Mouse (Mus musculus) granulocyte monocyte progenitor cell, adult 5-6 weeks (primary cell): ENCODE measurements around the gene Mlx. TPM values are rescaled to one million over a fixed set of nuclear protein-coding genes. Genes with fewer than 3 reads are reported as not detected.
A peak's percentile ranks its signal among the peaks of the same experiment; 100 is the strongest.

Experiments
- ATAC-seq: replicated peaks from 2 replicates; pipeline ENCODE4 v1.8.0; 2016; ENCODE audit warnings: mild to moderate bottlenecking, moderate TSS enrichment, inconsistent platforms; ENCODE audit not compliant: poor library complexity, severe bottlenecking
- total RNA-seq, 2 experiments: library from RNA; stranded (forward) in 1 of 2; stranded (reverse) in 1 of 2; fragments of 200-712, 200-1000 nt in 1 of 2; fragments of >200 nt in 1 of 2; fragmentation: Nextera tagmentation in 1 of 2; gene quantifications; 2 replicates each; pipeline ENCODE4 v1.2.3; 2014 to 2017

Gene Mlx
- total RNA-seq, 2 experiments from 2014 or later: 81.6 to 82.4 TPM

GRCm38 (mm10) chr11:101131701-101132100 is 44.6 kb downstream of the Mlx start:
- ATAC-seq: no peak

GRCm38 (mm10) chr11:101133037-101133436 is 46.0 kb downstream of the Mlx start:
- ATAC-seq: no peak

DNA sequence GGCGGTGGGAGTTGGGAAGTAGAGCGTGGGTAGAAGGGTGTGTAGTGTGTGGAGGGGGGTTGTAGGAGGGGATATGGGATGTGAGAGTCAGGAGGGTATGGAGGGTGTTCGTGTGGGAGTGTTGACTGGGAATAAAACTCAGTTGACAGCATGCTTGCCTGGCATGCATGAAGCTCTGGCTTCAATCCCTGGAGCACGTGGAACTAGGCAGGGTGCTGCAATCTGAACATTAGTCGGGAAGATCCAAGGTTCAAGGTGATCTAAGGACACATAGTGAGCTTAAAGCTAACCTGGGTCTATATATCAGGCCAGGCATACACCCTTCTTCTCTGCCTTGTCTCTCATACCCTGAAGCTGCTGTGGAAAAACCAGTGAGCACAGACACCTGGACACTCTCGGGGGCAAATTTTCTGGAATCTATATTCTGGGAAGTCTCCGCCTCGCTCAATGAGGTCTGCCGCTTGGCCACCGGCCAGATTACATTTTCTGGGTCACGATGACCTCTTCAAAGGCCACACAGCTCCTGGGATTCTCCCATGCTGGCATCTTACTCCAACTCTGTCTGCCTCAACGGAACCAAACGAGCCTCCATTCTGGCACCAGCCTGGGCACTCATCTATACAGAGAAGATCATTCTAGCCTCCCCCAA is 47.3 kb downstream of the Mlx start:
- ATAC-seq: no peak

GRCm38 (mm10) chr11:101137000-101137399 is 49.9 kb downstream of the Mlx start:
- no peak for ATAC-seq

DNA sequence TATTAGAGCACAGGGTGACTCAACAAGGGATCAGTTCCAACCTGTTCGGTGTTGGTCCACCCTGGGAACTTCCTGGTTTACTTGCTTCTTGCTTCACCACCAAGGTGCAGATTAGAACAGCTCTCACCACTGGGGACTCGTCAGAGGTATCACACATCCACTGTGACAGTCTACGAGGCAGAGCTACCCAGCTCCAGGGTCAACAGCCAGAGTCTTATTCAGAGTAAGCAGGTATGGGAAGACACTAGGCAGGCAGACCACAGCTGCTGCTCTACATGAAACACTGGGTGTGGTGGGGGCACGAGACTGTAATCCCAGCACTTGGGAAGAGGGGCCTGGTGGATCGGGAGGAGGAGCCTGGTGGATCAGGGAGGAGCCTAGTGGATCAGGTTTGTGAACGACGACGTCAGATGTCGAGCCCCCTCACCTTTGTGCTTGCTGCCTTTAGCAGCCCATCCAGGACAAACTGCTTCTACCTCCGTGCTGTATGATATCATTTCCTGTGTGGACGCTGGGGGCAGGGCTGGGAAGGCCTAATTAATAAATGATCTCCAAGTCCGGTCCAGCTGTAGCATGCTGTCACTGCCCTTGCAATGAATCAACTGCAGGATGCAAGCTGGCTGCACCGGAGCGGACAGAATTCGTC is 51.6 kb downstream of the Mlx start:
- ATAC-seq: peak; percentile 53

DNA sequence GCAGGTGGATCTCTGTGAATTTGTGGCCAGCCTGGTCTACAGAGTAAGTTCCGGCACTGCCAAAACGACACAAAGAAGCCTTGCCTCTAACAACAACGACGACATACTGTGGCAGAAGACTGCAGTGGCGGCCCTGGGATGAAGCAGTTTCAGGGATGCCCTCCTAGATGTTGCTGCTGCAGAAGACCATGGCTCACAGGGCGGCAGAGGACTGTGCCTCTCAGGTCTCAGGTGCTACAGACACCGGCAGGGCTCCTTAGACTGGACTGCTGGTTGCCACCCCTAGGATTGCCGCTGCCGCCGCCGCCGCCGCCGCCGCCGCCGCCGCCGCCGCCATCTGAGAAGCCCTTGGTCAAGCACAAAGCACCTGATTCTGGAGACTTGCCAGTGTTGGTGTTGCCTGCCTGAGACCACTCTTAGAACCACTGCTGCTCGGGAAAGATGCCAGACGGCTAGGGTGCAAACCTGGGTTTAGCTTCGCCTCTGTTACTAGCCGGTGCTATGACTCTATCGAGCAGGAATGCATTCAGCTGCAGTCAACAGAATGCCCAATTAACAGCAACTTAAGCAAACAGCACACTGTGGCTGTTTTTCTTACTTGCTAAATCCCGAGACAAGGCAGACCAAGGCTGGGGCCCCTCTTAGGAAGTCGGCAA is 53.2 kb downstream of the Mlx start:
- ATAC-seq: no peak

GRCm38 (mm10) chr11:101141088-101141487 is 54.0 kb downstream of the Mlx start:
- ATAC-seq: no peak

Other genes starting within 250 kb of the Mlx start
- 35.5 and 40.5 TPM in 2 replicates for gene Stat5b, start 236.6 kb upstream of the Mlx start, total RNA-seq (2014; fragmentation: Nextera tagmentation)
- 36.8 and 37.1 TPM in 2 replicates for gene Stat5b, start 236.6 kb upstream of the Mlx start, total RNA-seq (2017)
- 33.7 and 36.6 TPM in 2 replicates for gene Stat5a, start 227.9 kb upstream of the Mlx start, total RNA-seq (2014; fragmentation: Nextera tagmentation)
- gene Stat5a, start 227.9 kb upstream of the Mlx start, total RNA-seq (2017): 28.9 and 29.0 TPM in 2 replicates
- gene Stat3, start 147.7 kb upstream of the Mlx start, total RNA-seq (2014; fragmentation: Nextera tagmentation): 51.6 and 54.7 TPM in 2 replicates
- gene Stat3, start 147.7 kb upstream of the Mlx start, total RNA-seq (2017): 52.1 and 80.7 TPM in 2 replicates
- gene Cavin1, start 116.4 kb upstream of the Mlx start, total RNA-seq (2014; fragmentation: Nextera tagmentation): 1.1 and 1.5 TPM in 2 replicates
- gene Cavin1, start 116.4 kb upstream of the Mlx start, total RNA-seq (2017): 0.93 and 1.6 TPM in 2 replicates
- gene Atp6v0a1, start 77.8 kb upstream of the Mlx start, total RNA-seq (2014; fragmentation: Nextera tagmentation): 42.7 and 66.2 TPM in 2 replicates
- gene Atp6v0a1, start 77.8 kb upstream of the Mlx start, total RNA-seq (2017): 16.8 and 17.9 TPM in 2 replicates
- 9.3 and 15.7 TPM in 2 replicates for gene Naglu, start 17.3 kb upstream of the Mlx start, total RNA-seq (2014; fragmentation: Nextera tagmentation)
- 12.7 and 13.7 TPM in 2 replicates for gene Naglu, start 17.3 kb upstream of the Mlx start, total RNA-seq (2017)
- 1.5 and 12.9 TPM in 2 replicates for gene Hsd17b1, start 8.9 kb upstream of the Mlx start, total RNA-seq (2014; fragmentation: Nextera tagmentation)
- gene Hsd17b1, start 8.9 kb upstream of the Mlx start, total RNA-seq (2017): 7.4 and 8.2 TPM in 2 replicates
- 26.8 and 35.8 TPM in 2 replicates for gene Coasy, start 4.7 kb upstream of the Mlx start, total RNA-seq (2014; fragmentation: Nextera tagmentation)
- 30.5 and 32.2 TPM in 2 replicates for gene Coasy, start 4.7 kb upstream of the Mlx start, total RNA-seq (2017)
- gene Psmc3ip, start 8.2 kb downstream of the Mlx start, total RNA-seq (2014; fragmentation: Nextera tagmentation): 51.8 and 62.8 TPM in 2 replicates
- 42.9 and 63.5 TPM in 2 replicates for gene Psmc3ip, start 8.2 kb downstream of the Mlx start, total RNA-seq (2017)
- gene Retreg3, start 32.6 kb downstream of the Mlx start, total RNA-seq (2014; fragmentation: Nextera tagmentation): 12.3 and 15.7 TPM in 2 replicates
- 20.0 and 27.4 TPM in 2 replicates for gene Retreg3, start 32.6 kb downstream of the Mlx start, total RNA-seq (2017)
- 27.6 and 53.4 TPM in 2 replicates for gene Tubg1, start 32.7 kb downstream of the Mlx start, total RNA-seq (2014; fragmentation: Nextera tagmentation)
- 25.8 and 43.7 TPM in 2 replicates for gene Tubg1, start 32.7 kb downstream of the Mlx start, total RNA-seq (2017)
- not detected in 2 replicates for gene Tubg2, start 68.6 kb downstream of the Mlx start, total RNA-seq (2014; fragmentation: Nextera tagmentation)
- not detected in 2 replicates for gene Tubg2, start 68.6 kb downstream of the Mlx start, total RNA-seq (2017)
- 0.41 and 0.83 TPM in 2 replicates for gene Cntnap1, start 83.2 kb downstream of the Mlx start, total RNA-seq (2014; fragmentation: Nextera tagmentation)
- gene Cntnap1, start 83.2 kb downstream of the Mlx start, total RNA-seq (2017): 0.36 and 0.65 TPM in 2 replicates
- gene Plekhh3, start 84.1 kb downstream of the Mlx start, total RNA-seq (2014; fragmentation: Nextera tagmentation): 1.4 TPM in 1 of 2 replicates, not detected in the other
- 0.47 TPM in 1 of 2 replicates, not detected in the other for gene Plekhh3, start 84.1 kb downstream of the Mlx start, total RNA-seq (2017)
- gene Ccr10, start 88.2 kb downstream of the Mlx start, total RNA-seq (2014; fragmentation: Nextera tagmentation): not detected in 2 replicates
- gene Ccr10, start 88.2 kb downstream of the Mlx start, total RNA-seq (2017): 0.09 TPM in 1 of 2 replicates, not detected in the other
- gene Ezh1, start 139.2 kb downstream of the Mlx start, total RNA-seq (2014; fragmentation: Nextera tagmentation): 15.2 and 31.0 TPM in 2 replicates
- gene Ezh1, start 139.2 kb downstream of the Mlx start, total RNA-seq (2017): 13.6 and 17.7 TPM in 2 replicates
- not detected in 2 replicates for gene Ramp2, start 158.8 kb downstream of the Mlx start, total RNA-seq (2014; fragmentation: Nextera tagmentation)
- 0.98 and 1.4 TPM in 2 replicates for gene Ramp2, start 158.8 kb downstream of the Mlx start, total RNA-seq (2017)
- 176 and 203 TPM in 2 replicates for gene Vps25, start 166.4 kb downstream of the Mlx start, total RNA-seq (2014; fragmentation: Nextera tagmentation)
- 76.7 and 80.4 TPM in 2 replicates for gene Vps25, start 166.4 kb downstream of the Mlx start, total RNA-seq (2017)
- gene Wnk4, start 173.3 kb downstream of the Mlx start, total RNA-seq (2014; fragmentation: Nextera tagmentation): not detected in 2 replicates
- 2.6 TPM in 1 of 2 replicates, not detected in the other for gene Wnk4, start 173.3 kb downstream of the Mlx start, total RNA-seq (2017)
- not detected in 2 replicates for gene Cntd1, start 191.7 kb downstream of the Mlx start, total RNA-seq (2014; fragmentation: Nextera tagmentation)
- gene Cntd1, start 191.7 kb downstream of the Mlx start, total RNA-seq (2017): 0.72 and 3.3 TPM in 2 replicates
- 53.2 and 61.3 TPM in 2 replicates for gene Coa3, start 191.8 kb downstream of the Mlx start, total RNA-seq (2014; fragmentation: Nextera tagmentation)
- gene Coa3, start 191.8 kb downstream of the Mlx start, total RNA-seq (2017): 32.3 and 35.5 TPM in 2 replicates
- gene Becn1, start 215.0 kb downstream of the Mlx start, total RNA-seq (2014; fragmentation: Nextera tagmentation): 58.4 and 81.1 TPM in 2 replicates
- gene Becn1, start 215.0 kb downstream of the Mlx start, total RNA-seq (2017): 177 and 214 TPM in 2 replicates
- 163 and 205 TPM in 2 replicates for gene Psme3, start 228.9 kb downstream of the Mlx start, total RNA-seq (2014; fragmentation: Nextera tagmentation)
- 121 and 138 TPM in 2 replicates for gene Psme3, start 228.9 kb downstream of the Mlx start, total RNA-seq (2017)
- gene Aoc2, start 237.8 kb downstream of the Mlx start, total RNA-seq (2014; fragmentation: Nextera tagmentation): 2.8 and 3.7 TPM in 2 replicates
- gene Aoc2, start 237.8 kb downstream of the Mlx start, total RNA-seq (2017): 1.8 and 2.0 TPM in 2 replicates
- not detected in 2 replicates for gene Aoc3, start 243.3 kb downstream of the Mlx start, total RNA-seq (2014; fragmentation: Nextera tagmentation)
- gene Aoc3, start 243.3 kb downstream of the Mlx start, total RNA-seq (2017): not detected in 2 replicates